Mouse (Mus musculus) forebrain, postnatal 0 days (tissue): ENCODE data around the gene Fosl2. TPM values are rescaled to one million over a fixed set of nuclear protein-coding genes. Genes with fewer than 3 reads are reported as not detected.

Source experiments
- ATAC-seq: fragments of 200-750 bp; cut with Nextera tagmentation; 2 replicates; pipeline ENCODE4 v1.8.0; 2017; ENCODE audit warnings: mild to moderate bottlenecking, moderate library complexity
- DNase-seq: peaks from one replicate; pipeline ENCODE4 v3.0.0-alpha.2; 2015
- H3K27ac ChIP-seq: fragments of 300-500 bp; sonication (generic); 2 replicates; pipeline ENCODE4 v1.5.1; 2014; ENCODE audit warnings: low read depth, mild to moderate bottlenecking, antibody characterized with exemption, low read length, moderate library complexity, mixed read lengths
- H3K27me3 ChIP-seq: fragments of 300-500 bp; sonication (generic); 2 replicates; pipeline ENCODE4 v1.6.1; 2014; ENCODE audit warnings: mild to moderate bottlenecking, low read length, mixed read lengths; ENCODE audit not compliant: insufficient read depth
- H3K36me3 ChIP-seq: fragments of 300-500 bp; sonication (generic); 2 replicates; pipeline ENCODE4 v1.6.1; 2014; ENCODE audit warnings: mild to moderate bottlenecking, moderate library complexity; ENCODE audit not compliant: insufficient read depth
- H3K4me1 ChIP-seq: fragments of 300-500 bp; sonication (generic); 2 replicates; pipeline ENCODE4 v1.6.1; 2014; ENCODE audit warnings: antibody characterized with exemption; ENCODE audit not compliant: insufficient read depth
- H3K4me2 ChIP-seq: fragments of 300-500 bp; sonication (generic); 2 replicates; pipeline ENCODE4 v1.6.1; 2014; ENCODE audit warnings: low read depth, mild to moderate bottlenecking, moderate library complexity
- H3K4me3 ChIP-seq: fragments of 300-500 bp; sonication (generic); 2 replicates; pipeline ENCODE4 v1.5.1; 2014; ENCODE audit warnings: low read depth, low read length, mixed read lengths
- H3K9ac ChIP-seq: fragments of 300-500 bp; sonication (generic); 2 replicates; pipeline ENCODE4 v1.6.1; 2014; ENCODE audit warnings: mild to moderate bottlenecking
- H3K9me3 ChIP-seq: fragments of 300-500 bp; sonication (generic); 2 replicates; pipeline ENCODE4 v1.6.1; 2016; ENCODE audit warnings: low read length
- CTCF ChIP-seq: sonication (generic); IDR thresholded peaks from 2 replicates; pipeline ENCODE4 v1.5.1; 2016; ENCODE audit warnings: antibody characterized with exemption, control low read depth, low read depth
- WGBS: fragments of 180-500 bp; shearing (Covaris S2); extraction: QIAGEN DNeasy Blood & Tissue Kit; methylation state at CpG from one replicate; pipeline ENCODE4 v1.1.7; 2014; 5-methylcytosine and 5-hydroxymethylcytosine counted together
- polyA plus RNA-seq: library from polyadenylated mRNA; unstranded; fragments of >200 nt; fragmentation: Nextera tagmentation; extraction: Ambion mirVana; gene quantifications from 2 replicates; pipeline ENCODE4 v1.2.1, GENCODE M21; 2015
- total RNA-seq: library from RNA; depleted of rRNA; stranded (reverse); fragments of >200 nt; gene quantifications from 2 replicates; pipeline ENCODE4 v1.2.3, GENCODE M21; 2014

The Fosl2 gene
- total and polyA plus RNA-seq, 2 experiments from 2014 or later: 4.0 to 20.8 TPM

GRCm38 (mm10) chr5:32133549-32134004, 2.0 kb upstream of the Fosl2 start:
- peak; percentile 23 for ATAC-seq
- no peaks in the 10 kb centered on the region; the same call in 1 of the 2 replicates for H3K27me3 ChIP-seq

GRCm38 (mm10) chr5:32134051-32134732, 1.4 kb upstream of the Fosl2 start:
- H3K4me2 ChIP-seq: peak overlapping the region; percentile 95
- H3K36me3 ChIP-seq: no peaks in the 10 kb centered on the region
- peaks cover 9% of the 10 kb centered on the region; the same call in 1 of the 2 replicates for H3K4me1 ChIP-seq
- 3% methylated on average over 21 of the region's 21 CpGs for WGBS
- H3K27me3 ChIP-seq: no peaks in the 10 kb centered on the region; the same call in 1 of the 2 replicates
- no peak for ATAC-seq
- H3K9me3 ChIP-seq: no peaks in the 10 kb centered on the region
- DNase-seq: peak; percentile 29
- TF ChIP-seq CTCF: no peak
- peak overlapping the region; percentile 66 for H3K9ac ChIP-seq
- 0 out of 2 replicates have a peak overlapping the region, but pooled peaks have one; percentile 69 for H3K27ac ChIP-seq
- H3K4me3 ChIP-seq: peak overlapping the region; percentile 47

More at GRCm38 (mm10) chr5:32133549-32134004, 2.0 kb upstream of the Fosl2 start:
- TF ChIP-seq CTCF: no peak
- Histone ChIP-seq H3K9me3 (no peaks in the 10 kb centered on the region), H3K36me3 (no peaks in the 10 kb centered on the region), H3K4me3 (peak overlapping the region; percentile 47), H3K4me1 (peaks cover 9% of the 10 kb centered on the region; the same call in 1 of the 2 replicates), H3K4me2 (peak overlapping the region; percentile 95), H3K9ac (peak overlapping the region; percentile 66), H3K27ac (peak overlapping the region; percentile 69)
- 0% methylated on average over 20 of the region's 20 CpGs for WGBS
- peak; percentile 59 for DNase-seq

GRCm38 (mm10) chr5:32134903-32135335, 682 bp upstream of the Fosl2 start:
- 1% methylated on average over 44 of the region's 54 CpGs for WGBS
- ATAC-seq: peak; percentile 60
- Histone ChIP-seq H3K4me3 (peak overlapping the region; percentile 47), H3K36me3 (no peaks in the 10 kb centered on the region), H3K9me3 (no peaks in the 10 kb centered on the region), H3K27ac (peak overlapping the region; percentile 76), H3K9ac (peak overlapping the region; percentile 61), H3K4me1 (peaks cover 9% of the 10 kb centered on the region; the same call in 1 of the 2 replicates), H3K27me3 (no peaks in the 10 kb centered on the region; the same call in 1 of the 2 replicates), H3K4me2 (peak overlapping the region; percentile 95)
- no peak for DNase-seq
- TF ChIP-seq CTCF: peak; percentile 10; the same call in 1 of the 2 replicates

GRCm38 (mm10) chr5:32136301-32136863, 781 bp downstream of the Fosl2 start:
- no peaks in the 10 kb centered on the region for H3K36me3 ChIP-seq
- ATAC-seq (no peak), DNase-seq (no peak)
- H3K4me2 ChIP-seq: peak overlapping the region; percentile 95
- no peak for TF ChIP-seq CTCF
- H3K4me3 ChIP-seq: peak overlapping the region; percentile 47
- under 1% methylated on average over 63 of the region's 63 CpGs for WGBS
- peaks cover 9% of the 10 kb centered on the region; the same call in 1 of the 2 replicates for H3K4me1 ChIP-seq
- H3K27me3 ChIP-seq: no peaks in the 10 kb centered on the region
- H3K9ac ChIP-seq: peak overlapping the region; percentile 61
- peak overlapping the region; percentile 76 for H3K27ac ChIP-seq
- H3K9me3 ChIP-seq: no peaks in the 10 kb centered on the region

GRCm38 (mm10) chr5:32137106-32137522, 1.5 kb downstream of the Fosl2 start:
- WGBS: 1% methylated on average over 12 of the region's 12 CpGs
- H3K4me1 ChIP-seq: peaks cover 9% of the 10 kb centered on the region; the same call in 1 of the 2 replicates
- TF ChIP-seq CTCF: no peak
- H3K4me2 ChIP-seq: peak overlapping the region; percentile 95
- no peak overlapping the region for H3K27ac ChIP-seq
- no peaks in the 10 kb centered on the region for H3K27me3 ChIP-seq
- no peak for DNase-seq
- ATAC-seq: no peak
- no peak overlapping the region for H3K9ac ChIP-seq
- peak overlapping the region; percentile 47 for H3K4me3 ChIP-seq
- no peaks in the 10 kb centered on the region for H3K36me3 ChIP-seq
- no peaks in the 10 kb centered on the region for H3K9me3 ChIP-seq

- Histone ChIP-seq H3K27ac (no peak overlapping the region), H3K4me1 (peaks cover 9% of the 10 kb centered on the region; the same call in 1 of the 2 replicates), H3K4me2 (peak overlapping the region; percentile 95), H3K27me3 (no peaks in the 10 kb centered on the region), H3K9me3 (no peaks in the 10 kb centered on the region), H3K9ac (no peak overlapping the region), H3K36me3 (no peaks in the 10 kb centered on the region), H3K4me3 (peak overlapping the region; percentile 47)
- no peak for DNase-seq
- ATAC-seq: no peak
- TF ChIP-seq CTCF: no peak
- WGBS: 52% methylated on average over 10 of the region's 10 CpGs
Measured at GRCm38 (mm10) chr5:32138446-32139195, 3.0 kb downstream of the Fosl2 start.
